Mouse (Mus musculus) lung, embryonic 16.5 days (tissue): Measurements from ENCODE around the gene Frmpd4. TPM values are rescaled to one million over a fixed set of nuclear protein-coding genes. Genes with fewer than 3 reads are reported as not detected.

Experiments used
- ATAC-seq: fragments of 200-750 bp; cut with Nextera tagmentation; 2 replicates; pipeline ENCODE4 v1.8.0; 2017; ENCODE audit warnings: low read depth, mild to moderate bottlenecking, moderate library complexity
- H3K27ac ChIP-seq: fragments of 300-500 bp; sonication (generic); 2 replicates; pipeline ENCODE4 v1.5.1; 2014; ENCODE audit warnings: mild to moderate bottlenecking, control low read depth, low read length
- H3K27me3 ChIP-seq: fragments of 300-500 bp; sonication (generic); 2 replicates; pipeline ENCODE4 v1.6.1; 2014; ENCODE audit warnings: low read depth, low read length, mixed read lengths; ENCODE audit not compliant: control insufficient read depth, insufficient read depth
- H3K36me3 ChIP-seq: fragments of 300-500 bp; sonication (generic); 2 replicates; pipeline ENCODE4 v1.6.1; 2014; ENCODE audit warnings: low read length; ENCODE audit not compliant: control insufficient read depth, insufficient read depth
- H3K4me1 ChIP-seq: fragments of 300-500 bp; sonication (generic); replicated peaks from 2 replicates; pipeline ENCODE4 v1.6.1; 2014; ENCODE audit warnings: low read length, mixed read lengths; ENCODE audit not compliant: control insufficient read depth, insufficient read depth
- H3K4me2 ChIP-seq: fragments of 300-500 bp; sonication (generic); 2 replicates; pipeline ENCODE4 v1.6.1; 2014; ENCODE audit warnings: low read depth, low read length, control low read depth
- H3K4me3 ChIP-seq: fragments of 300-500 bp; sonication (generic); 2 replicates; pipeline ENCODE4 v1.5.1; 2014; ENCODE audit warnings: mild to moderate bottlenecking, low read length, control low read depth
- H3K9ac ChIP-seq: fragments of 300-500 bp; sonication (generic); 2 replicates; pipeline ENCODE4 v1.6.1; 2014; ENCODE audit warnings: low read length, control low read depth
- H3K9me3 ChIP-seq: fragments of 300-500 bp; sonication (generic); 2 replicates; pipeline ENCODE4 v1.6.1; 2016; ENCODE audit warnings: low read length; ENCODE audit not compliant: control insufficient read depth
- WGBS: fragments of 180-500 bp; shearing (Covaris S2); extraction: QIAGEN DNeasy Blood & Tissue Kit; methylation state at CpG from one replicate; pipeline ENCODE4 v1.1.7; 2014; 5-methylcytosine and 5-hydroxymethylcytosine counted together
- polyA plus RNA-seq: library from polyadenylated mRNA; unstranded; fragments of >200 nt; fragmentation: Nextera tagmentation; extraction: Ambion mirVana; gene quantifications from 2 replicates; pipeline ENCODE4 v1.2.1, GENCODE M21; 2015

Frmpd4 gene
- 0.03 and 0.06 TPM in 2 replicates for polyA plus RNA-seq

GRCm38 (mm10) chrX:168577131-168577530 is at the start of gene Frmpd4:
Gene Frmpd4 (minus strand): TSS chrX:168577231.
- no peaks in the 10 kb centered on the region for H3K4me1 ChIP-seq
- 76% methylated on average over 5 of the region's 5 CpGs for WGBS
- no peak within 1 kb of the TSS for H3K4me2 ChIP-seq
- H3K9ac ChIP-seq = no peak within 1 kb of the TSS
- H3K36me3 ChIP-seq = no peaks in the 10 kb centered on the region
- ATAC-seq = no peak
- H3K9me3 ChIP-seq = no peaks in the 10 kb centered on the region
- no peak within 1 kb of the TSS for H3K4me3 ChIP-seq
- H3K27me3 ChIP-seq = no peaks in the 10 kb centered on the region; the same call in 1 of the 2 replicates
- H3K27ac ChIP-seq = no peak within 1 kb of the TSS

DNA sequence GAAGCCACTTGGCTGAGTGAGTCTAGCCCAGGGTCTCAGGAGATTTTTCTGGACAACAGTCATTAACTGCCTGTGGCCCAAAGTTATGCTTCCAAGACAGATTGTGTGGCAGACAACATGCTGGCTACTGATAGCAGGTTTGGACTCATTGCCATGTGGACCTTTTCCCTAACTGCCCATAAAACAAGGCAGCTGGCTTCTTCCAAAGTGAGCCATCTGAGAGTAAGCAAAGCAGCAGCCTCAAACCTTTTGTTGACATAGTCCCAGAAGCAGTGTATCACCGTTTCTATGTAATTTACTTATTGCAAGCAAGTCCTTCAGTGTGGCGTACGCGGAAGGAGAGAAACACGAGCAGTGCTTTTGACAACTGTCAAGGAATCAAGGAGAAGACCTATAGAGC is 18.2 kb upstream of the Frmpd4 start:
- Histone ChIP-seq H3K9ac (no peak overlapping the region), H3K9me3 (no peaks in the 10 kb centered on the region), H3K27me3 (peaks cover 4% of the 10 kb centered on the region), H3K4me2 (no peak overlapping the region), H3K4me3 (no peak overlapping the region), H3K27ac (0 out of 2 replicates have a peak overlapping the region, but pooled peaks have one; percentile 22), H3K36me3 (no peaks in the 10 kb centered on the region), H3K4me1 (no peaks in the 10 kb centered on the region; the same call in 1 of the 2 replicates)
- 37% methylated on average over 5 of the region's 5 CpGs for WGBS
- peak; percentile 45 for ATAC-seq

GRCm38 (mm10) chrX:168584303-168584702 is 7.3 kb upstream of the Frmpd4 start:
- ATAC-seq = no peak
- no peaks in the 10 kb centered on the region for H3K36me3 ChIP-seq
- no peak overlapping the region for H3K4me3 ChIP-seq
- no peaks in the 10 kb centered on the region; the same call in 1 of the 2 replicates for H3K27me3 ChIP-seq
- 43% methylated on average over 1 of the region's 1 CpGs for WGBS
- no peak overlapping the region for H3K4me2 ChIP-seq
- no peak overlapping the region for H3K27ac ChIP-seq
- H3K9me3 ChIP-seq = no peaks in the 10 kb centered on the region
- H3K9ac ChIP-seq = no peak overlapping the region
- H3K4me1 ChIP-seq = no peaks in the 10 kb centered on the region

GRCm38 (mm10) chrX:168571808-168572207 is 5.2 kb downstream of the Frmpd4 start:
- no peak overlapping the region for H3K4me2 ChIP-seq
- no peaks in the 10 kb centered on the region; the same call in 1 of the 2 replicates for H3K27me3 ChIP-seq
- ATAC-seq = no peak
- no peak overlapping the region for H3K4me3 ChIP-seq
- H3K27ac ChIP-seq = no peak overlapping the region
- H3K36me3 ChIP-seq = no peaks in the 10 kb centered on the region
- WGBS = 53% methylated on average over 4 of the region's 4 CpGs
- no peak overlapping the region for H3K9ac ChIP-seq
- H3K9me3 ChIP-seq = no peaks in the 10 kb centered on the region
- no peaks in the 10 kb centered on the region for H3K4me1 ChIP-seq

- Histone ChIP-seq H3K4me3 (no peak overlapping the region), H3K4me2 (no peak overlapping the region), H3K27ac (no peak overlapping the region), H3K9me3 (no peaks in the 10 kb centered on the region), H3K9ac (no peak overlapping the region), H3K27me3 (no peaks in the 10 kb centered on the region; the same call in 1 of the 2 replicates), H3K36me3 (no peaks in the 10 kb centered on the region), H3K4me1 (no peaks in the 10 kb centered on the region)
- 74% methylated on average over 5 of the region's 5 CpGs for WGBS
- no peak for ATAC-seq
Measured at GRCm38 (mm10) chrX:168569231-168569630, 7.8 kb downstream of the Frmpd4 start.

GRCm38 (mm10) chrX:168505254-168505653 is 71.8 kb downstream of the Frmpd4 start:
- Histone ChIP-seq H3K9me3 (peaks cover 3% of the 10 kb centered on the region; the same call in 1 of the 2 replicates), H3K36me3 (no peaks in the 10 kb centered on the region), H3K27me3 (no peaks in the 10 kb centered on the region), H3K27ac (no peak overlapping the region), H3K9ac (no peak overlapping the region), H3K4me3 (no peak overlapping the region), H3K4me2 (no peak overlapping the region), H3K4me1 (no peaks in the 10 kb centered on the region)
- ATAC-seq = peak; percentile 60; the same call in 1 of the 2 replicates
- WGBS = 37% methylated on average over 1 of the region's 1 CpGs

- Histone ChIP-seq H3K4me3 (no peak overlapping the region), H3K4me1 (no peaks in the 10 kb centered on the region), H3K36me3 (no peaks in the 10 kb centered on the region), H3K27me3 (no peaks in the 10 kb centered on the region), H3K9ac (no peak overlapping the region), H3K4me2 (no peak overlapping the region), H3K27ac (no peak overlapping the region), H3K9me3 (no peaks in the 10 kb centered on the region)
- 54% methylated on average over 2 of the region's 2 CpGs for WGBS
- ATAC-seq = no peak
Measured at GRCm38 (mm10) chrX:168455233-168455632, 121.8 kb downstream of the Frmpd4 start.

GRCm38 (mm10) chrX:168431206-168431605 is 145.8 kb downstream of the Frmpd4 start:
- Histone ChIP-seq H3K27me3 (no peaks in the 10 kb centered on the region), H3K27ac (no peak overlapping the region), H3K4me1 (no peaks in the 10 kb centered on the region), H3K4me2 (no peak overlapping the region), H3K36me3 (no peaks in the 10 kb centered on the region), H3K4me3 (no peak overlapping the region), H3K9me3 (no peaks in the 10 kb centered on the region), H3K9ac (no peak overlapping the region)
- WGBS = 50% methylated on average over 1 of the region's 1 CpGs
- ATAC-seq = peak; percentile 57; the same call in 1 of the 2 replicates

- H3K9ac ChIP-seq = no peak overlapping the region
- no peak overlapping the region for H3K27ac ChIP-seq
- ATAC-seq = no peak
- H3K36me3 ChIP-seq = no peaks in the 10 kb centered on the region
- no peaks in the 10 kb centered on the region for H3K27me3 ChIP-seq
- H3K4me2 ChIP-seq = no peak overlapping the region
- H3K4me3 ChIP-seq = no peak overlapping the region
- no peaks in the 10 kb centered on the region for H3K4me1 ChIP-seq
- 85% methylated on average over 4 of the region's 4 CpGs for whole genome bisulfite sequencing
- H3K9me3 ChIP-seq = no peaks in the 10 kb centered on the region
Measured at GRCm38 (mm10) chrX:168429814-168430213, 147.2 kb downstream of the Frmpd4 start.

- no peaks in the 10 kb centered on the region for H3K4me1 ChIP-seq
- WGBS = 25% methylated on average over 3 of the region's 3 CpGs
- H3K36me3 ChIP-seq = no peaks in the 10 kb centered on the region
- no peak overlapping the region for H3K4me3 ChIP-seq
- no peak overlapping the region for H3K4me2 ChIP-seq
- H3K9ac ChIP-seq = no peak overlapping the region
- no peak for ATAC-seq
- no peak overlapping the region for H3K27ac ChIP-seq
- H3K9me3 ChIP-seq = no peaks in the 10 kb centered on the region
- no peaks in the 10 kb centered on the region for H3K27me3 ChIP-seq
Measured at GRCm38 (mm10) chrX:168415403-168415802, 161.6 kb downstream of the Frmpd4 start.
